Mouse (Mus musculus): Measurements from ENCODE around the gene Micu1. TPM values are rescaled to one million over a fixed set of nuclear protein-coding genes. Genes with fewer than 3 reads are reported as not detected.
A peak's percentile ranks its signal among the peaks of the same experiment; 100 is the strongest.

Micu1 gene
- polyA plus RNA-seq, 1 experiment from 2014 or later: 83.8 TPM

DNA sequence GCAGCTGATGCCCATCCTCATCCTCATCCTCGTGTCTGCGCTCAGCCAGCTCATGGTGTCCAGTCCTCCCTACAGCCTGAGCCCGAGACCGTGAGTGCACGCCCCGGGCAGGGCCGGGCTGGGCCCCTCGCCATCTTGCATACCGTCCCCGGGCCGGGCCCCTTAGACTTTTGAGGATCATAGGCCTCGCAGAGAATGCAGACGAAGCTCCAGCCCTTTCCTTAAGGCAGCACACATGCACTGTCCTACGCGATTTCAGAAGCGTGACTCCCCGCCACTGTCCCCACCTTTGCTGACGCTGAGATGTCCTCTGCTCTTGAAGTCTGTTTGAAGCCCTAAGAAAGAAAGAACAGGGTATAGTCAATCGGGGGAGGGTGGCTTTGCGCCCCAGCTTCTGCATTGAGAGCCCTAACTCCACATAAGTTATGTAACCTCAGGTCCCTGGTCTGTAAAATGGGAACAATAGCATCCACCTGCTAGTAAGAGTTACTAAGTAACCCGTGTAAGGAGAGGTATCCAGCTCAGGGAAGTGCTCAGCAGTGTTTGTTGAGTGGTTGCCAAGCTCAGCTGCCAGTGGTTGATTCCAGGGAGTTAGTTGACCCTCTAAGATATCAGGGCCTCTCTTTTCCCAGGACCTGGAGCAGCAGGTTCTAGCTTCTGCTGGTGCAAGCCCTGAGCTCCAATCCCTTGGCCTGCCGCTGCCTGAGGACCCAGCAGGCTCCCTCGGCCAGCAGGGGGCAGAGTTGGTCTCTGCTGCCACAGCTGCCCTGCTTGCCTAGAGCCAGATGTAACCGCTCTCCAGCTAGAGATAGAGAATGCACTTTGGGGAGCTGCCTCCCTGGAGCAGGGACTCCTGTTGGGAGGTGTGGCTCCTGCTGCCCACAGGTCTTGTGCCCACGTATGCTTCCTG, 192.2 kb downstream of the Micu1 start:
- Histone ChIP-seq H3K9ac (no peak overlapping the region), H3K4me3 (replicated peaks) (no peak overlapping the region), H3K27me3 (no peaks in the 10 kb centered on the region), H3K9me3 (replicated peaks) (no peaks in the 10 kb centered on the region), H3K36me3 (peaks cover 80% of the 10 kb centered on the region), H3K4me2 (no peak overlapping the region), H3K4me1 (peaks cover 39% of the 10 kb centered on the region), H3K27ac (0 out of 2 replicates have a peak overlapping the region, but pooled peaks have one; percentile 6)
- WGBS: 83% methylated on average over 25 of the region's 25 CpGs
- ATAC-seq (replicated peaks; ENCODE audit: low FRiP score): no peak

DNA sequence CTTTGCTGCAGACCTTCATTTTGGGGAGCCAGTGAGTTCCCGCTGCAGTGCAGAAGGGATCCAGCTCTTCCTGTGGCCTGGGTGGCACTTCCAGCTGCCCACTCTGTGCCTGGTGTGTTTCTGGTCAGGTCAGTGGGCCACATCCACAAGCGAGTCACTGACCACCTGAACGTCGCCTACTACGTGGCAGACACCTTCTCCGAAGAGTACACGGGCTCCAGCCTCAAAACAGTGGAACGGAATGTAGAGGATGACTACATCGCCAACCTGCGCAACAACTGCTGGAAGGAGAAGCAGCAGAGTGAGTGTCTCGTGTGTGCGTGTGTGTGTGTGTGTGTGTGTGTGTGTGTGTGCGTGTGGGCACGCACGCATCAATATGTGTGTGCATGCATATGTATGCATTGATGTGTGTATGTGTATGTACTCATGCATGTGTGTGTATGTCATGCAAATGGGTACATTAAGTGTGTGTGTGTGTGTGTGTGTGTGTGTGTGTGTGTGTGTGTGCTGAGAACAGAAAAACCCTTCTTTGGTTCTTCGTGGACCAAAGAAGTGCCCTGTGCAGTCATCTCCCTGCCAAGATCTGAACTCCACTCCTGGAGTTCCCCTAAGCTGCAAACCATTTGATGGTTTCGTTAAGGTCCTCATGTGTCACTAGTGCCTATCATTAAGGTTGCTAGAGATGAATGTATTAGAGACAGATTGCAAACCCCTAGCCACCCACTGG, 193.3 kb downstream of the Micu1 start:
- peaks cover 50% of the 10 kb centered on the region for H3K4me1 ChIP-seq
- H3K9me3 ChIP-seq (replicated peaks): no peaks in the 10 kb centered on the region
- H3K4me3 ChIP-seq (replicated peaks): no peak overlapping the region
- 93% methylated on average over 17 of the region's 17 CpGs for WGBS
- no peak for ATAC-seq (replicated peaks; ENCODE audit: low FRiP score)
- peak overlapping the region; percentile 6; the same call in 1 of the 2 replicates for H3K27ac ChIP-seq
- H3K27me3 ChIP-seq: no peaks in the 10 kb centered on the region
- peaks cover 78% of the 10 kb centered on the region for H3K36me3 ChIP-seq
- no peak overlapping the region for H3K9ac ChIP-seq
- no peak overlapping the region for H3K4me2 ChIP-seq

DNA sequence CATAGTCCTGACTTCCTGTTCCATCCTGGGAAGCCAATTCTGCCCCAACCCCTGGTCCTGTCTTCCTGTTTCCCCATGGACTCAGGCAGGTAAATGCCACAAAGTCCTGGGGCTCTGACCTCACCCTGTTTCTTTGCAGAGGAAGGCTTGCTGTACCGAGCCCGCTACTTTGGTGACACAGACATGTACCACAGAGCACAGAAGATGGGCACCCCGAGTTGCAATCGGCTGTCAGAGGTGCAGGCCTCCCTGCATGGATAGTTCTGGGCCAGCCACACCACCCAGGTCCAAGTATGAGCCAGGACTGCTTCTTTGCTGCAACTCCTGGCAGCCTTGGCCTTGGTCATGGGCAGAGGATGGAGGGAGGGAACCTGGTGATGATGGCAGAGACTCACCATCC, 193.9 kb downstream of the Micu1 start:
- Histone ChIP-seq H3K27ac (0 out of 2 replicates have a peak overlapping the region, but pooled peaks have one; percentile 37), H3K36me3 (peaks cover 72% of the 10 kb centered on the region), H3K4me1 (peaks cover 51% of the 10 kb centered on the region), H3K27me3 (no peaks in the 10 kb centered on the region), H3K4me2 (no peak overlapping the region), H3K4me3 (replicated peaks) (no peak overlapping the region), H3K9ac (no peak overlapping the region), H3K9me3 (replicated peaks) (no peaks in the 10 kb centered on the region)
- 92% methylated on average over 4 of the region's 4 CpGs for WGBS
- no peak for ATAC-seq (replicated peaks; ENCODE audit: low FRiP score)

DNA sequence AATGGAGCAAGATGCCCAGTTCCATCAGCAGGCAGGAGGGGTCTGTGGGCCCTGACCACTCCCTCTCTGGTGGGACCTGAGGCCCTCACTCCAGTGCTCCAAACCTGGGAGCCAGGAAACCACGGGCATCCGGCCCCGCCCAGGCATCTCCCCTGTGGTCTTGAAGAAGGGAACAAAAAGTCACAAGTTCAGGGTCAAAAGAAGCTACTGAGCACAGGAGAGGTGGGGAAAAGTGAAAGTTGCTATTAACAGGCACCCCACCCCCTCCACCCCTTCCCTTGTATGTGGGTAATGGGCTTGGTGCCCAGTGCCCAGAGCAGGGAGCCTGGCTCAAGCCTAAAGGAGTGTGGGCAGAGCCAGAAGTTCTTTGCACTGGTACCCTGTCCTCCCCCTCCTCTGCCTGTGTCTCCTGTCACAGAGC, 194.6 kb downstream of the Micu1 start:
- peak overlapping the region; percentile 37 for H3K27ac ChIP-seq
- no peaks in the 10 kb centered on the region for H3K9me3 ChIP-seq (replicated peaks)
- 75% methylated on average over 3 of the region's 3 CpGs for WGBS
- no peaks in the 10 kb centered on the region for H3K27me3 ChIP-seq
- peaks cover 65% of the 10 kb centered on the region for H3K36me3 ChIP-seq
- H3K4me3 ChIP-seq (replicated peaks): no peak overlapping the region
- H3K4me2 ChIP-seq: no peak overlapping the region
- no peak overlapping the region for H3K9ac ChIP-seq
- peaks cover 51% of the 10 kb centered on the region for H3K4me1 ChIP-seq
- no peak for ATAC-seq (replicated peaks; ENCODE audit: low FRiP score)

DNA sequence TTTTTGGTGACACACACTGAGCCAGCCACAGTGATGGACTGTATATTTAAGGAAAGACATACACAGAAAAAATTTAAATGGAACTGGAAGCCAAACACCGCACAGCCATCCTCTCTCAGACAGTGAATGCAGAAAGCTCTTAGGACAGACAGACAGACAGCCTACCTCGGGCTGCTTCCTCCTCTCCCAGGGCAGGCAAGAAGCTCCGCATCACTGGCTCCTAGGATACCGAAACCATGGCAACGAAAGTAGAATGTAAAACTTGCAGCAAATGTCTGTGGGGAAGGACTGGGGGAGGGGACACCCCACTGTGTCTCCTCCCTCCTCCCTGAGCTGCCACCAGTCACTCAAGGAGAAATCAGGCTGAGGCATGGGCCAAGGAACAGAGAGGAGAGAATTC, 195.2 kb downstream of the Micu1 start:
- 38% methylated on average over 5 of the region's 5 CpGs for WGBS
- no peak for ATAC-seq (replicated peaks; ENCODE audit: low FRiP score)
- no peak overlapping the region for H3K4me2 ChIP-seq

DNA sequence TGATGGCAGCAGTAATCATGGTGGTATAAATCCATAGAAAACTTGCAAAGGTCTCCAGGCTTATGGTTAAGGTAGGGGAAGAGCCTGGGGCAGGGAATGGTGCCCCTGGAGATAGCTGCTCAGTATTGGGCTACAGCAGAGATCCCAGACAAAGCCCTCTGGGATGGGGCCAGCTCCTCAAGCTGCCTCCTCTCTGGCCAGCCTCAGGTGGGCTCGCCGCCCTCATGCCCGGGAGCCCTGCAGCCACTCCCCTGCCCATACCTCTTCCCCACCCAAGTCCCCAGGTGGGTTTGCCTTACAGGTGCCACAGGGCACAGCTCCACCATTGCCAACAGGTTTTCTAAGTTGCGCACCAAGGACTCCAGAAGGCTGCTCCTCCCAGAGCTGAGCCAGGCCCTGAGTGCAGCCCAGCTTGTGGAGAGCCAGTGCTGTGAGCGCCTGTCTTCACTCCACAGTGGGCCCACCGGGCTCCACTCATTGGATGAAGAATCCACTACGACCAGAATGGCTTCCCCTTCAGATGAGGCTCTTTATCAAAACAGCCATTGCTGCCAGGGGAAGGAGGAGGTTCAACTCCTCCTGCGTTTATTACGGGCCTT, 196.0 kb downstream of the Micu1 start:
- H3K4me2 ChIP-seq: no peak overlapping the region
- H3K9me3 ChIP-seq (replicated peaks): no peaks in the 10 kb centered on the region
- no peak overlapping the region for H3K4me3 ChIP-seq (replicated peaks)
- no peaks in the 10 kb centered on the region for H3K27me3 ChIP-seq
- H3K4me1 ChIP-seq: peaks cover 62% of the 10 kb centered on the region
- no peak for ATAC-seq (replicated peaks; ENCODE audit: low FRiP score)
- H3K27ac ChIP-seq: peak overlapping the region; percentile 98
- whole genome bisulfite sequencing: 62% methylated on average over 9 of the region's 9 CpGs
- no peak overlapping the region for H3K9ac ChIP-seq
- H3K36me3 ChIP-seq: peaks cover 51% of the 10 kb centered on the region

More for the DNA sequence above, 195.2 kb downstream of the Micu1 start:
- no peak overlapping the region for H3K4me3 ChIP-seq (replicated peaks)
- H3K27me3 ChIP-seq: no peaks in the 10 kb centered on the region
- no peaks in the 10 kb centered on the region for H3K9me3 ChIP-seq (replicated peaks)
- no peak overlapping the region for H3K9ac ChIP-seq
- peaks cover 59% of the 10 kb centered on the region for H3K36me3 ChIP-seq
- peaks cover 54% of the 10 kb centered on the region for H3K4me1 ChIP-seq
- peak overlapping the region; percentile 37 for H3K27ac ChIP-seq

DNA sequence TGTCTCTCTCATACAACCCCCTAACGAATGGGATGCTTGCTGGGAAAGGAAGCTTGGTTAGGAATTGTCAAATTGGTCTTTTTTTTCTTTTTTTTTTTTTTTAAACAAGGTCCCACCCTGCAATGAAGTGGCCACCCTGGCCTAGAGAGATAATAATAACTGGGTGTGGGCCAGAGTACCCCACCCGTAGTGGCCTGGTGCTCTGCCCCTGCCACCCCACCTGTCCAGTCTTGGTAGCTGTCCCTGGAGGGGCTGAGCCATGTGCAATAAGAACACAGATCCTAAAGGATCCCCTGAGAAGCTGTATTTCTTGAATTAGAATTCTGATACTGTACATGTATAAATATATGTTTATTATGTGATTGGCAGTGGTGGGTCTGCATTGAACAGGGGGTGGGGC, 196.7 kb downstream of the Micu1 start:
- H3K27me3 ChIP-seq: no peaks in the 10 kb centered on the region
- H3K9me3 ChIP-seq (replicated peaks): no peaks in the 10 kb centered on the region
- H3K4me1 ChIP-seq: peaks cover 68% of the 10 kb centered on the region
- peaks cover 45% of the 10 kb centered on the region for H3K36me3 ChIP-seq
- WGBS: 21% methylated on average over 2 of the region's 2 CpGs
- peak overlapping the region; percentile 33; the same call in 1 of the 2 replicates for H3K9ac ChIP-seq
- H3K4me3 ChIP-seq (replicated peaks): no peak overlapping the region
- no peak for ATAC-seq (replicated peaks; ENCODE audit: low FRiP score)
- peak overlapping the region; percentile 98 for H3K27ac ChIP-seq
- H3K4me2 ChIP-seq: peak overlapping the region; percentile 45

DNA sequence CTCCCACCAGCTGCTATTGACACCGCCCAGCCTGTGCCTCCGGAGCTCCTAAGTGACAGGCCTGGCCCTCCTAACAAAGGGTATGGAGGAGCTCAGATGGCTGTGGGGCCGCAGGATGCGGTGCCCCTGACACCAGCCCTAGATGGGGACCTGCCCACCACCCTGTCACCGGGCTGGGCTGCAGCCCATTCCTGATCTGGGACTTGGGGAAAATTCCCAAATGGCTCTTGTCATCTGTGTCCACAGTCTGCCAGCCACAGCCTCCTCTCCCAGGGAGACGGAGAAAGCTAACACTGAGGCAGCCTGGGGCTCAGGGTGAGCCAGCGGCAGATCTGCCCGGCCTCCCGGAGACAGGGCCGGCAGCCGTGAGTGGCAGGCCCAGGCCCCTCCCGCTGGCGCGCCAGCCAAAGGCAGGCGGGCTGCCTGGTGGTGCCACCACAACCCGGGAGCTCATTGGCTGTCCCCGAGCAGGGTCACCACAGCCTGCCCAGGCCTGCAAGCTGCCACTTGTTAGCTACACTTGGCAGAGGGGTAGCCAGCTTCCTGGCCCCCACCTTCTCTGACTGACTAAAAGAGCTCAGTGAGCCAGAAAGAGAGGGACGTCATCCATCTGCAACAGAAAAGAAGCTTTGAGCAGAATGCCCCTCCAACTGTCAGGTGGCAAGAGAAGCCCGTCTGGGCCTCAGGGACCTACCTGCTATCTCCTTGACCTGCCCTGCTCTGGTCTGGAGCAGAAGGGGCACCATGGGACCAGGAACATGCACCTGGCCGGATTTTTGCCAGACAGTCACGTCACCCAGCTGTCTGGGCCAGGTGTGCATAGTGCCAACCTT, 197.3 kb downstream of the Micu1 start:
- H3K4me1 ChIP-seq: peaks cover 68% of the 10 kb centered on the region

DNA sequence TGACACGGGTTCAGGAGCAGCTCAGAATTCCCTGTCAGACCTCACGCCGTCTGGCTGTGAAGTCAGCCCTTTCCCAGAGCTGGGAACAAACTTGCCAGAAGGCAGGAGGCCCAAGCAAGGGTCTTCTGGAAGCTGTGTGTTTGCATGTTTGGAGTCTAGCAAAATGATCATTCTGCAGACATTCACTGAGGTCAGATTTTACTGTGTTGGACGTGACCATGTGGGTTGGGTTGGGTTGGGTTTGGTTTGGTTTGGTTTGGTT, 197.8 kb downstream of the Micu1 start:
- H3K27me3 ChIP-seq: no peaks in the 10 kb centered on the region
- H3K9me3 ChIP-seq (replicated peaks): no peaks in the 10 kb centered on the region
- WGBS: 26% methylated on average over 4 of the region's 4 CpGs
- ATAC-seq (replicated peaks; ENCODE audit: low FRiP score): no peak
- peak overlapping the region; percentile 45; the same call in 1 of the 2 replicates for H3K4me2 ChIP-seq
- H3K4me3 ChIP-seq (replicated peaks): no peak overlapping the region
- H3K4me1 ChIP-seq: peaks cover 62% of the 10 kb centered on the region
- peak overlapping the region; percentile 98 for H3K27ac ChIP-seq
- peak overlapping the region; percentile 33; the same call in 1 of the 2 replicates for H3K9ac ChIP-seq
- H3K36me3 ChIP-seq: peaks cover 33% of the 10 kb centered on the region

More for the DNA sequence above, 197.3 kb downstream of the Micu1 start:
- WGBS: 8% methylated on average over 21 of the region's 21 CpGs
- Histone ChIP-seq H3K9me3 (replicated peaks) (no peaks in the 10 kb centered on the region), H3K36me3 (peaks cover 39% of the 10 kb centered on the region), H3K27ac (peak overlapping the region; percentile 98), H3K4me3 (replicated peaks) (peak overlapping the region; percentile 14), H3K9ac (peak overlapping the region; percentile 33), H3K4me2 (peak overlapping the region; percentile 45), H3K27me3 (no peaks in the 10 kb centered on the region)
- peak; percentile 94 for ATAC-seq (replicated peaks; ENCODE audit: low FRiP score)

DNA sequence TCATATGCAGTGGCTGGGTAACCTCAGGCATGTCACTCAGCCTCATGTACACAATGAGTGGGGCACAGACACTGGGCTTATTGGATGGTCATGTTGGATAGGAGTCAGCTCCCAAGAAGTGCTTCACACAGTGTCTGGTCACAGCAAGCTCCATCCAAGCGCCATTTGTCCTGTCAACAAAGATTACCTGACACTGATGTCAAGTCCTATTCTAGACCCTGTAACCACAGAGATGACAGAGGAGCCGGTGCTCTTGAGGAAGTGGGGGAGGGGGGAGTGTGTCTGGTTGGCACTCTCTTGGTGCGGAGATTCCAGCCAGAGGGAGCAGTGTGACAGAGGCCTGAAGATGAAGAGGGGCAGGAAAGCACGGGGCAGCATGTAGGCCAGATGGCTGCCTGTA, 198.7 kb downstream of the Micu1 start:
- Histone ChIP-seq H3K9me3 (replicated peaks) (no peaks in the 10 kb centered on the region), H3K4me3 (replicated peaks) (no peak overlapping the region), H3K4me2 (no peak overlapping the region), H3K36me3 (peaks cover 25% of the 10 kb centered on the region), H3K27ac (peak overlapping the region; percentile 98), H3K9ac (no peak overlapping the region), H3K4me1 (peaks cover 61% of the 10 kb centered on the region), H3K27me3 (no peaks in the 10 kb centered on the region)
- WGBS: 51% methylated on average over 4 of the region's 4 CpGs
- no peak for ATAC-seq (replicated peaks; ENCODE audit: low FRiP score)

DNA sequence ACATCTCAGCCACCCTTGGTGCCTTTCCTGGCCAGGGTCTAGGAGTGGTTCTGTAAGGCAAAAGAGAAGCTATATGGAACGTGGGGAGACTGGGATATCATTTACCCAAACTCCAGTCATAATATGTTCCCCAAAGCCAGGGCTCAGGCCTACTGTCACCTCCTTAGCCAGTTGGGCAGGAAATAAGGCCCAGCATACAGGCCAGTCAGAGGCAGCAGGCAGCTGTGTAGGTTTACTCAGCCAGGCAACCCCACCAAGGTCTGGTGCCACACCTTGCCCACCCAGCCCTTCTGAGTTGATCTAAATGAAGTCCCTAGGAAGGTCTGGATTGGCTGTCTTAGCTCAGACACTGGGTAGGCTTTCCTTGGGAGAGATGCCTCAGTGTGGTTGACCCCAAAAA, 199.2 kb downstream of the Micu1 start:
- Histone ChIP-seq H3K36me3 (peaks cover 20% of the 10 kb centered on the region), H3K4me2 (no peak overlapping the region), H3K27ac (no peak overlapping the region), H3K4me1 (peaks cover 59% of the 10 kb centered on the region), H3K4me3 (replicated peaks) (no peak overlapping the region), H3K27me3 (no peaks in the 10 kb centered on the region), H3K9ac (no peak overlapping the region), H3K9me3 (replicated peaks) (no peaks in the 10 kb centered on the region)
- 74% methylated on average over 1 of the region's 1 CpGs for WGBS
- ATAC-seq (replicated peaks; ENCODE audit: low FRiP score): no peak

Data from kidney, embryonic 15.5 days (tissue).